15 mouse cellular contexts compared by ENCODE assay signal in the genomic region with DNA sequence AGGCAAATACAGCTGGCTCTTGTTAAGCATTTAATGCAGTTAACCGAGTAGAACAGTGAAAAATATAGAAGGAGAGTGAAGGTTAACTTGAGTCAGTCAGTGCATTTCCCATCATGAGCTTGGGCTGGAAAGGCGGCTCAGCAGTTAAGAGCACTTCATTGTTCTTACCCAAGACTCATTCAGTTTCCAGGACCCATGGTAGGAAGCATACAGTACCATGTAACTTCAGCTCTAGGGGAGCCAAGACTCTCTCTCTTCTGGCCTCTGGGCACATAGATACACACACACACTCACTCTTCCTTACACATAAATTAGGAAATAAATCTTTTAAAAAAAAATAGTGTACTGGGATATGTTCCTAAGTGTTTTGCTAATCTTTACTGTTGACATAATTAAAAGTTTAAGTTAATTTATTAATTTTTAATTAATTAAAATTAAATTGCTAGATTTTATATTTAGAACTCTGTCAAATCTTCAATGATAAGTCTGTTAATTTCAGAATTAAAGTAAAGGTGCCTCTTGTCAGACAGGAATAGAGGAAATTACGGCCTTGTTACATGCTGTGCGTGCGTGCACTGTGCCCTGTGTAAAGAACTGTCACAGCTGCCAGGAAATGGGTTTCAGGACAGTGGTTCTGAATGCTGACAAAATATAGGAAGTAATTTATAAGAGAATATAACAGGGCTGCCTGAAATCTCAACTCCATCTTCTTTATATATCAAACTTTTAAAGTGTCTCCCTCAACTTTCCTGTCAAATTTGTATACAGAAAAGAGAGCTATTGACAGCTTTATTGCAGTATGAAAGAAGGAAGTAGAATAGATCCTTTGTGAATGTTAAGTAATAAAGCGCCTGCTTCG. TPM values are rescaled to one million over a fixed set of nuclear protein-coding genes. Genes with fewer than 3 reads are reported as not detected.
DNase-seq lines count a peak whose midpoint lies in the region; ATAC-seq lines count a peak whose summit lies in the region.
"Had no signal": no experiment of that assay in that cellular context is flagged by ENCODE, and none has a peak within 500 bp of the region (broad histone marks: within the 10 kb centered on the region; RNA-seq: fewer than 3 reads in every experiment).

No protein-coding gene starts in this region.

- no peak overlapping the region for H3K27ac ChIP-seq in forebrain, embryonic 12.5 days
- no peak overlapping the region for H3K27ac ChIP-seq in forebrain, embryonic 11.5 days (ENCODE audit: low read depth, low read length)
- no peak overlapping the region for H3K27ac ChIP-seq in midbrain, embryonic 13.5 days
- no peak overlapping the region for H3K27ac ChIP-seq in midbrain, embryonic 16.5 days (ENCODE audit: low read length)
- no peak overlapping the region for H3K27ac ChIP-seq in forebrain, embryonic 14.5 days (ENCODE audit: low read depth, low read length)
- H3K27ac ChIP-seq: hindbrain, embryonic 12.5 days had no signal

- H3K4me3 ChIP-seq in forebrain, embryonic 12.5 days (replicated peaks) = no peak overlapping the region
- H3K4me3 ChIP-seq in forebrain, embryonic 11.5 days (ENCODE audit: low read depth, low read length) = no peak overlapping the region
- H3K4me3 ChIP-seq in midbrain, embryonic 13.5 days (replicated peaks) = no peak overlapping the region
- H3K4me3 ChIP-seq in midbrain, embryonic 16.5 days (ENCODE audit: low read depth, low read length) = no peak overlapping the region
- no peak overlapping the region for H3K4me3 ChIP-seq in forebrain, embryonic 14.5 days (ENCODE audit: low read depth, low read length)
- H3K4me3 ChIP-seq: heart, embryonic 12.5 days; hindbrain, embryonic 12.5 days had no signal

- DNase-seq in forebrain, embryonic 11.5 days (ENCODE audit: low spot score) = no peak
- DNase-seq in frontal cortex, postnatal 10 days (ENCODE audit: low spot score in 2 of 2) = no peak
- no peak for DNase-seq in forebrain, embryonic 14.5 days (ENCODE audit: low spot score)
- DNase-seq: adrenal gland, postnatal 10 days; cerebellum, adult 18-20 months; kidney, postnatal 4 days; left cerebral cortex, postnatal 4 days; spleen, adult 18-20 months had no signal

- H3K4me2 ChIP-seq in forebrain, embryonic 12.5 days = no peak overlapping the region
- H3K4me2 ChIP-seq in forebrain, embryonic 11.5 days (ENCODE audit: low read depth, low read length, severe bottlenecking) = no peak overlapping the region
- no peak overlapping the region for H3K4me2 ChIP-seq in midbrain, embryonic 13.5 days (replicated peaks)
- no peak overlapping the region for H3K4me2 ChIP-seq in midbrain, embryonic 16.5 days (ENCODE audit: low read length)
- H3K4me2 ChIP-seq in forebrain, embryonic 14.5 days (ENCODE audit: low read length) = no peak overlapping the region
- H3K4me2 ChIP-seq: heart, embryonic 12.5 days; hindbrain, embryonic 12.5 days had no signal

- no peak overlapping the region for H3K9ac ChIP-seq in forebrain, embryonic 12.5 days
- no peak overlapping the region for H3K9ac ChIP-seq in forebrain, embryonic 11.5 days (ENCODE audit: low read length)
- H3K9ac ChIP-seq in midbrain, embryonic 13.5 days (replicated peaks) = no peak overlapping the region
- no peak overlapping the region for H3K9ac ChIP-seq in midbrain, embryonic 16.5 days (ENCODE audit: low read depth, low read length)
- no peak overlapping the region for H3K9ac ChIP-seq in forebrain, embryonic 14.5 days (ENCODE audit: low read length)
- H3K9ac ChIP-seq: heart, embryonic 12.5 days; hindbrain, embryonic 12.5 days had no signal

- H3K36me3 ChIP-seq in forebrain, embryonic 12.5 days (replicated peaks) = peaks cover 2% of the 10 kb centered on the region; the same call in 1 of the 2 replicates
- no peaks in the 10 kb centered on the region for H3K36me3 ChIP-seq in forebrain, embryonic 11.5 days (ENCODE audit: control insufficient read depth, insufficient read depth, low read length)
- peaks cover 3% of the 10 kb centered on the region for H3K36me3 ChIP-seq in midbrain, embryonic 13.5 days
- no peaks in the 10 kb centered on the region for H3K36me3 ChIP-seq in midbrain, embryonic 16.5 days (ENCODE audit: control insufficient read depth, insufficient read depth, low read length)
- H3K36me3 ChIP-seq in forebrain, embryonic 14.5 days (ENCODE audit: control insufficient read depth, insufficient read depth, low read length) = peaks cover 2% of the 10 kb centered on the region; the same call in 1 of the 2 replicates

- H3K9me3 ChIP-seq in forebrain, embryonic 12.5 days = no peaks in the 10 kb centered on the region
- H3K9me3 ChIP-seq in forebrain, embryonic 11.5 days (ENCODE audit: control insufficient read depth, low read length) = no peaks in the 10 kb centered on the region
- no peaks in the 10 kb centered on the region for H3K9me3 ChIP-seq in midbrain, embryonic 13.5 days
- no peaks in the 10 kb centered on the region for H3K9me3 ChIP-seq in midbrain, embryonic 16.5 days (replicated peaks; ENCODE audit: control insufficient read depth, low read length, poor library complexity, severe bottlenecking)
- no peaks in the 10 kb centered on the region for H3K9me3 ChIP-seq in forebrain, embryonic 14.5 days (replicated peaks; ENCODE audit: control insufficient read depth, low read length)
- H3K9me3 ChIP-seq: heart, embryonic 12.5 days; hindbrain, embryonic 12.5 days had no signal

- ATAC-seq in forebrain, embryonic 12.5 days (ENCODE audit: low FRiP score) = 0 out of 2 replicates have a peak, but pooled peaks have one; percentile 23
- ATAC-seq in forebrain, embryonic 11.5 days (replicated peaks; ENCODE audit: low FRiP score) = no peak
- peak; percentile 65 for ATAC-seq in midbrain, embryonic 13.5 days
- no peak for ATAC-seq in midbrain, embryonic 16.5 days
- ATAC-seq in common myeloid progenitor, adult 5-6 weeks (replicated peaks; ENCODE audit: low read depth, poor library complexity, severe bottlenecking) = peak; percentile 78
- peak; percentile 79 for ATAC-seq in megakaryocyte, adult 5-6 weeks (ENCODE audit: poor library complexity, severe bottlenecking)
- ATAC-seq in forebrain, embryonic 14.5 days = no peak; the same call in 1 of the 2 replicates

- H3K4me1 ChIP-seq in forebrain, embryonic 12.5 days = no peaks in the 10 kb centered on the region
- H3K4me1 ChIP-seq in forebrain, embryonic 11.5 days (replicated peaks; ENCODE audit: control insufficient read depth, insufficient read depth, low read length) = no peaks in the 10 kb centered on the region
- H3K4me1 ChIP-seq in midbrain, embryonic 13.5 days (replicated peaks) = no peaks in the 10 kb centered on the region
- no peaks in the 10 kb centered on the region for H3K4me1 ChIP-seq in midbrain, embryonic 16.5 days (ENCODE audit: control insufficient read depth, insufficient read depth, low read length)
- H3K4me1 ChIP-seq in forebrain, embryonic 14.5 days (ENCODE audit: control insufficient read depth, insufficient read depth, low read length) = no peaks in the 10 kb centered on the region
- H3K4me1 ChIP-seq: heart, embryonic 12.5 days; hindbrain, embryonic 12.5 days had no signal

- no peaks in the 10 kb centered on the region for H3K27me3 ChIP-seq in forebrain, embryonic 12.5 days
- H3K27me3 ChIP-seq in forebrain, embryonic 11.5 days (ENCODE audit: control insufficient read depth, insufficient read depth, low read length) = no peaks in the 10 kb centered on the region
- no peaks in the 10 kb centered on the region for H3K27me3 ChIP-seq in midbrain, embryonic 13.5 days
- H3K27me3 ChIP-seq in midbrain, embryonic 16.5 days (ENCODE audit: control insufficient read depth, insufficient read depth, low read depth, low read length) = no peaks in the 10 kb centered on the region
- no peaks in the 10 kb centered on the region for H3K27me3 ChIP-seq in forebrain, embryonic 14.5 days (replicated peaks; ENCODE audit: control insufficient read depth, insufficient read depth, low read length)
- H3K27me3 ChIP-seq: heart, embryonic 12.5 days; hindbrain, embryonic 12.5 days had no signal

- 50% methylated on average over 7 of the region's 7 CpGs for WGBS in forebrain, embryonic 12.5 days
- WGBS in forebrain, embryonic 11.5 days = 69% methylated on average over 7 of the region's 7 CpGs
- 67% methylated on average over 7 of the region's 7 CpGs for WGBS in midbrain, embryonic 13.5 days
- 53% methylated on average over 7 of the region's 7 CpGs for WGBS in midbrain, embryonic 16.5 days
- 54% methylated on average over 7 of the region's 7 CpGs for WGBS in forebrain, embryonic 14.5 days

RNA-seq across cellular contexts. Expression of gene Homer1, which starts 55.2 kb away (rescaled TPM):
- polyA plus RNA-seq in forebrain, embryonic 12.5 days (2016; fragmentation: Nextera tagmentation; extraction: Ambion mirVana) = 14.3 and 16.2 TPM in 2 replicates
- 12.3 and 13.3 TPM in 2 replicates for polyA plus RNA-seq in forebrain, embryonic 11.5 days (2014; fragmentation: Nextera tagmentation; extraction: Ambion mirVana)
- polyA plus RNA-seq in midbrain, embryonic 13.5 days (2015; fragmentation: Nextera tagmentation; extraction: Ambion mirVana) = 9.6 and 10.0 TPM in 2 replicates
- 8.6 and 9.4 TPM in 2 replicates for polyA plus RNA-seq in midbrain, embryonic 16.5 days (2015; fragmentation: Nextera tagmentation; extraction: Ambion mirVana)
- total RNA-seq in common myeloid progenitor, adult 5-6 weeks (2017) = 7.6 and 9.3 TPM in 2 replicates
- 17.8 and 18.8 TPM in 2 replicates for total RNA-seq in megakaryocyte, adult 5-6 weeks (2015)
- 20.5 and 26.8 TPM in 2 replicates for total RNA-seq in megakaryocyte, adult 5-6 weeks (2017)
- polyA plus RNA-seq in forebrain, embryonic 14.5 days (2014; fragmentation: Nextera tagmentation; extraction: Ambion mirVana) = 14.5 and 16.8 TPM in 2 replicates

Comparison
In these comparisons a context has a peak if more than half of its experiments do, and no peak if none do; other contexts are left out.
1. ATAC-seq: peak in forebrain, embryonic 12.5 days (single experiment), midbrain, embryonic 13.5 days (single experiment), common myeloid progenitor, adult 5-6 weeks (single experiment) and megakaryocyte, adult 5-6 weeks (single experiment); none in forebrain, embryonic 11.5 days (single experiment), midbrain, embryonic 16.5 days (single experiment) and forebrain, embryonic 14.5 days (single experiment).